Mouse (Mus musculus) limb, embryonic 14.5 days (tissue): ENCODE results near the gene AA986860. TPM values are rescaled to one million over a fixed set of nuclear protein-coding genes. Genes with fewer than 3 reads are reported as not detected.

ENCODE experiments used
- ATAC-seq: fragments of 200-750 bp; cut with Nextera tagmentation; 2 replicates; pipeline ENCODE4 v1.8.0; 2017; ENCODE audit warnings: low read depth, moderate number of reproducible peaks, moderate TSS enrichment; ENCODE audit not compliant: low FRiP score
- DNase-seq: peaks from one replicate; pipeline ENCODE4 v3.0.0-alpha.2; 2015; ENCODE audit warnings: low spot score
- H3K27ac ChIP-seq: fragments of 300-500 bp; sonication (generic); replicated peaks from 2 replicates; pipeline ENCODE4 v1.5.1; 2014; ENCODE audit warnings: low read depth, mild to moderate bottlenecking, low read length, moderate library complexity, mixed read lengths
- H3K27me3 ChIP-seq: fragments of 300-500 bp; sonication (generic); 2 replicates; pipeline ENCODE4 v1.6.1; 2014; ENCODE audit warnings: low read length, mixed read lengths; ENCODE audit not compliant: control insufficient read depth, insufficient read depth
- H3K36me3 ChIP-seq: fragments of 300-500 bp; sonication (generic); 2 replicates; pipeline ENCODE4 v1.6.1; 2014; ENCODE audit warnings: mild to moderate bottlenecking, low read length, moderate library complexity, mixed read lengths; ENCODE audit not compliant: control insufficient read depth, insufficient read depth
- H3K4me1 ChIP-seq: fragments of 300-500 bp; sonication (generic); 2 replicates; pipeline ENCODE4 v1.6.1; 2014; ENCODE audit warnings: antibody characterized with exemption, low read length, mixed read lengths; ENCODE audit not compliant: control insufficient read depth, insufficient read depth
- H3K4me2 ChIP-seq: fragments of 300-500 bp; sonication (generic); replicated peaks from 2 replicates; pipeline ENCODE4 v1.6.1; 2014; ENCODE audit warnings: low read depth, mild to moderate bottlenecking, low read length, moderate library complexity; ENCODE audit not compliant: severe bottlenecking
- H3K4me3 ChIP-seq: fragments of 300-500 bp; sonication (generic); replicated peaks from 2 replicates; pipeline ENCODE4 v1.5.1; 2014; ENCODE audit warnings: low read length
- H3K9ac ChIP-seq: fragments of 300-500 bp; sonication (generic); 2 replicates; pipeline ENCODE4 v1.6.1; 2014; ENCODE audit warnings: mild to moderate bottlenecking, low read depth, low read length, moderate library complexity; ENCODE audit not compliant: severe bottlenecking
- H3K9me3 ChIP-seq: fragments of 300-500 bp; sonication (generic); 2 replicates; pipeline ENCODE4 v1.6.1; 2016; ENCODE audit warnings: low read length; ENCODE audit not compliant: control insufficient read depth
- POLR2A ChIP-seq: fragments of 200-500 bp; IDR thresholded peaks from 2 replicates; pipeline ENCODE4 v1.8.0; 2012; ENCODE audit warnings: inconsistent platforms, mild to moderate bottlenecking, moderate library complexity, borderline replicate concordance; ENCODE audit not compliant: insufficient read depth, insufficient read length; ENCODE audit errors: extremely low read depth
- WGBS: fragments of 180-500 bp; shearing (Covaris S2); extraction: QIAGEN DNeasy Blood & Tissue Kit; methylation state at CpG from one replicate; pipeline ENCODE4 v1.1.7; 2014; 5-methylcytosine and 5-hydroxymethylcytosine counted together
- polyA plus RNA-seq, 2 experiments: library from polyadenylated mRNA; depleted of rRNA in 1 of 2; stranded (reverse) in 1 of 2; unstranded in 1 of 2; fragments of >200 nt; fragmentation: Nextera tagmentation in 1 of 2; extraction: Ambion mirVana in 1 of 2; gene quantifications; 2 replicates each; pipeline versions ENCODE4 v1.2.1 to v1.2.3; 2012 to 2014

AA986860 gene
- polyA plus RNA-seq, 2 experiments = 2.8 to 10.6 TPM

DNA sequence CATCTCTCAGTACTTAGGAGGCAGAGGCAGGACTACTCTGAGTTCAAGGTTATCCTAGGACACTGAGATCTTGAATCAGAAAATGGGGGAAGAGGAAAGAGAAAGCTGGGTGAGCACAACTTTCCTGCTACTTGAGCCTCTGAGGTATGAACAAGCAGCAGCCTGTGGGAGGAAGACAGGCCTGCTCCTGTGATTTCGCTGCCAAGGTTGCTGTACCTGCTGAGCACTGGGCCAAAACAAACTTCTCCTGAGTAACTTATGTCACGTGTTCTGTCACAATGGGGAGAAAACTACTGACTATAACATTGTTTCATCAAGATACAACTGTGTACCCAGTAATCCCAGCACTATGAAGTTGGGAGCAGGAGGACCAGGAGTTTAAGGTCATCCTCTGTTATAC lies 28.2 kb upstream of the AA986860 start:
- no peak overlapping the region for H3K27ac ChIP-seq
- no peak overlapping the region for H3K4me2 ChIP-seq
- H3K4me1 ChIP-seq = no peaks in the 10 kb centered on the region
- TF ChIP-seq POLR2A = no peak
- no peak for ATAC-seq
- no peak overlapping the region for H3K4me3 ChIP-seq
- H3K36me3 ChIP-seq = peaks cover 54% of the 10 kb centered on the region
- no peaks in the 10 kb centered on the region for H3K9me3 ChIP-seq
- DNase-seq = no peak
- 71% methylated on average over 2 of the region's 2 CpGs for WGBS
- no peaks in the 10 kb centered on the region for H3K27me3 ChIP-seq
- no peak overlapping the region for H3K9ac ChIP-seq

DNA sequence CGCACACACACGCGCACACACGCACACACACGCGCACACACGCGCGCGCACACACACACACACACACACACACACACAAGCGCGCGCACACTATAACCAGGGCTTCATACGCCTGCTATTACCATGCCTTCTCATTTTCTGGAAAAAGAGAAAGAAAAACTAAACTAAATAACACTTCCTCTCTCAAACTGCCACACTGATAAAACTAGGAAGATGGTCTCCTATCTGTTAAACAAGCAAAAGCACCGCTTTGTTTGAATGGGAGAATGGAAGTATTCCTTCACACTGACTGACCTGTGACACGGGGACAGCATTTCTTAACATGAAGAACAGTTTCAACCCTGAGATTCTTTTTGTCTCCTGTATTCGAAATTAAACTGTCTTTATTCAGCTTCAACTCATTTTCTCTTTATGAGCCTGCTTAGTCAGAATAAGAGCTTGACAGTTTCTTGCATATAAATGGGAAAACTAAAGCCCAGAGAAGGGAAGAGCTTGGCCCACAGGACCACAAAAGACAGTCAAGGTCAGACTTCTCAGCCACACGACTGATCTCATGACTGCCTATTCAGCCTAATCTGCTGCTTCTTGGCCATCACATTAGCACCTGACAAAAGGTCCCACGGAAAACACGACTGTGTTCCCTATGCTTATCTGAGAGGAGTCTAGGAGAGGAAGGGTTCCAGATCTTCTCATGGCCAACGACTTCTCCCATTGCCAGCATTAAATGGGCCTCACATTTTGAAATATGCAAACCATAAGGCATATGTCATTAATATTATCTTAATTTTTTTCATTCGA lies 21.3 kb upstream of the AA986860 start:
- Histone ChIP-seq H3K27ac (no peak overlapping the region), H3K36me3 (peaks cover 15% of the 10 kb centered on the region), H3K4me3 (no peak overlapping the region), H3K4me2 (no peak overlapping the region), H3K27me3 (no peaks in the 10 kb centered on the region), H3K9me3 (no peaks in the 10 kb centered on the region), H3K9ac (no peak overlapping the region), H3K4me1 (no peaks in the 10 kb centered on the region)
- ATAC-seq (no peak), DNase-seq (no peak)
- no peak for TF ChIP-seq POLR2A
- 92% methylated on average over 22 of the region's 22 CpGs for WGBS

DNA sequence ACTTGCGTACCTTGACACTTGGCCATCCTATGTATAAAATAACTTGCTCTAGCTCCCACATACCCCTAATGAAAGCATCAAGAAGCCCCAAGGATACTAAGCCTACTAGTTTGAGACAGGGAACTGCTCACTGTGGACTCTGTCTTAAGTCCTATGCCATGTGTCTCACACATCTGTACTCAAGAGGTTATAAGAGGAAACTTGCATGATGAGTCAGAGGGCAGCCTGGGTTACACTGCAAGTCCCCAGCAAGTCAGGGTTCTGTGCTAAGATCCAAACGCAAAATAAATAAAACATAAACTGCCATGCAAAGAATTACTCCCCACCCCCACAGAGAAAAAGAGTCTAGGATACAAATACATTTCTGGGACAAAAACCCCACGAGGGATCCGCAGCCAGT lies 17.7 kb upstream of the AA986860 start:
- no peak overlapping the region for H3K27ac ChIP-seq
- no peak overlapping the region for H3K9ac ChIP-seq
- no peak for ATAC-seq
- no peak overlapping the region for H3K4me2 ChIP-seq
- DNase-seq = no peak
- H3K36me3 ChIP-seq = peaks cover under 1% of the 10 kb centered on the region; the same call in 1 of the 2 replicates
- H3K4me1 ChIP-seq = peaks cover 5% of the 10 kb centered on the region; the same call in 1 of the 2 replicates
- H3K4me3 ChIP-seq = no peak overlapping the region
- H3K9me3 ChIP-seq = no peaks in the 10 kb centered on the region
- TF ChIP-seq POLR2A = no peak
- H3K27me3 ChIP-seq = no peaks in the 10 kb centered on the region
- WGBS = 83% methylated on average over 4 of the region's 4 CpGs

DNA sequence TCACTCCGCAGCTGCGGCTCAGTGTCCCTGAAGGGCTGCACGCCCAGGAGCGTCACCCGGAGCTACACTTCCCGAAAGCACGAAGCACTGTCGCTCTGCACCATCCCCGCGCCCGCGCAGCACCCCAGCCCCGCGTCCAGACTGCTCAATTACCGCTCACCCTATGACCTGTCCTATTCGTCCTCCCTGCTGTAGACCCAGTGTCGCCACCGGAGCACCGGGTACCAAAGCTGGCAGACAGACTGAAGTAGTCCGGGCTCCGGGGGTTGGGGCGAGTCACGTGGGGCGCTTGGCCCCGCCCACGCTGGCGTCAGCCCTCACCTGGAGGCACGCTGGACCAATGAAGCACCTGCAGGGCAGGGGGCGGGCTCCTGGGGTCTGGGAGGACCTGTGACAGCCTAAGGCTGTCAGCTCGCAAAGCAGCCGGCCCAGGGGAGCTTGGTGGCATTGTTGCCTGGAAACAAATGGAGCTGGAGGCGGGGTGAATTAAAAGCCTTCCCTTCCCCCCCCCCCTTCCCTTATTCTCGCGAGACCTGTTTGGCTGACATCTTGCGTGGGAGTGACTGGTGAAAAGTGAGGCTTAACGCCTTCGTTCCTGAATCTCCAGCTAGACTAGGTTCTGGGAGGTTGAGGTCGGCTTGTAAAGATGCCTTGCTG lies 16.1 kb upstream of the AA986860 start, which contains the start of gene Gm29427:
TSS of gene Gm29427 (minus strand) at position 239 of the 657 bp plus-strand sequence.
- H3K4me1 ChIP-seq = peaks cover 5% of the 10 kb centered on the region; the same call in 1 of the 2 replicates
- peak within 1 kb of the TSS; percentile 96 for H3K9ac ChIP-seq
- H3K9me3 ChIP-seq = no peaks in the 10 kb centered on the region
- H3K4me3 ChIP-seq = peak within 1 kb of the TSS; percentile 93
- H3K36me3 ChIP-seq = peaks cover 4% of the 10 kb centered on the region; the same call in 1 of the 2 replicates
- H3K4me2 ChIP-seq = peak within 1 kb of the TSS; percentile 98
- H3K27me3 ChIP-seq = no peaks in the 10 kb centered on the region
- ATAC-seq (peak; percentile 85), DNase-seq (peak; percentile 86)
- H3K27ac ChIP-seq = peak within 1 kb of the TSS; percentile 58; the same call in 1 of the 2 replicates
- 0 out of 2 replicates have a peak, but pooled peaks have one; percentile 13 for TF ChIP-seq POLR2A
- 0% methylated on average over 38 of the region's 38 CpGs for WGBS

DNA sequence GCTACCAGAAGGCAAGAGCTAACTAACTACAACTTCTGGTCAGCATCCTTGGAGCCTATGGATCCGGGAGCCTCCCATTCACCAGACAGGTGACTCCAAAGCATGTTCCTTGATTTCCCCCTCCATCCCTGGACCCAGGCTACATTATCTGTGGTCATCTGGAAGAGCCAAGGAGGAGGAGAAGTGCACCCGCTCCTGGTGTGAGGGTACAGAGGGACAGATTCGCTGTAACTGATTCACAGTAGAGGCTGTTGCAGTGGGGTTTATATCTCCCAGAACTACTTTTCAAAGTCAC lies 15.6 kb upstream of the AA986860 start:
- Histone ChIP-seq H3K27ac (0 out of 2 replicates have a peak overlapping the region, but pooled peaks have one; percentile 58), H3K27me3 (no peaks in the 10 kb centered on the region), H3K9me3 (no peaks in the 10 kb centered on the region), H3K4me2 (peak overlapping the region; percentile 98), H3K4me3 (peak overlapping the region; percentile 93), H3K4me1 (peaks cover 5% of the 10 kb centered on the region; the same call in 1 of the 2 replicates), H3K9ac (peak overlapping the region; percentile 96), H3K36me3 (peaks cover 8% of the 10 kb centered on the region; the same call in 1 of the 2 replicates)
- DNase-seq (no peak), ATAC-seq (peak; percentile 5; the same call in 1 of the 2 replicates)
- WGBS = 2% methylated on average over 3 of the region's 3 CpGs
- TF ChIP-seq POLR2A = no peak
